Mouse (Mus musculus): ENCODE data around the gene Gclm.
"Not testable (repeated sequence)": the region's sequence is repeated elsewhere in the genome, so short reads cannot be mapped to it uniquely, and the experiment has no call there.

Gclm gene

GRCm38 (mm10) chr3:122242876-122243275 is 2.5 kb upstream of the Gclm start:
- no peak for DNase-seq

- no peak for DNase-seq
Measured at GRCm38 (mm10) chr3:122243416-122244167, 1.8 kb upstream of the Gclm start.

- DNase-seq, result no peak
Measured at GRCm38 (mm10) chr3:122244759-122245158, 598 bp upstream of the Gclm start.

- DNase-seq, result peak; percentile 62
Measured at GRCm38 (mm10) chr3:122245878-122246332, 548 bp downstream of the Gclm start.

- DNase-seq, result no peak
Measured at GRCm38 (mm10) chr3:122246406-122246805, 1.0 kb downstream of the Gclm start.

GRCm38 (mm10) chr3:122246986-122247767 is 1.8 kb downstream of the Gclm start:
- no peak for DNase-seq

- DNase-seq, result no peak
Measured at GRCm38 (mm10) chr3:122247768-122248100, 2.4 kb downstream of the Gclm start.

GRCm38 (mm10) chr3:122252466-122253253 is 7.3 kb downstream of the Gclm start:
- DNase-seq, result no peak

- not testable (repeated sequence) for DNase-seq
Measured at GRCm38 (mm10) chr3:122254050-122254449, 8.7 kb downstream of the Gclm start.

GRCm38 (mm10) chr3:122269986-122270385 is 24.6 kb downstream of the Gclm start:
- DNase-seq, result no peak

GRCm38 (mm10) chr3:122272565-122272964 is 27.2 kb downstream of the Gclm start:
- DNase-seq, result not testable (repeated sequence)

- DNase-seq, result no peak
Measured at GRCm38 (mm10) chr3:122273407-122274240, 28.3 kb downstream of the Gclm start.

- DNase-seq, result peak; percentile 92
Measured at GRCm38 (mm10) chr3:122274241-122275024, 29.1 kb downstream of the Gclm start, which contains the start of gene Dnttip2. Gene Dnttip2, plus strand, starts transcription at chr3:122274388.

- DNase-seq, result no peak
Measured at GRCm38 (mm10) chr3:122275111-122275510, 29.8 kb downstream of the Gclm start.

GRCm38 (mm10) chr3:122287195-122287594 is 41.8 kb downstream of the Gclm start:
- no peak for DNase-seq

- DNase-seq, result no peak
Measured at GRCm38 (mm10) chr3:122288613-122289195, 43.3 kb downstream of the Gclm start.

GRCm38 (mm10) chr3:122289344-122289743 is 44.0 kb downstream of the Gclm start:
- DNase-seq, result not testable (repeated sequence)

GRCm38 (mm10) chr3:122290696-122291095 is 45.3 kb downstream of the Gclm start:
- DNase-seq, result no peak

- DNase-seq, result no peak
Measured at GRCm38 (mm10) chr3:122291828-122292227, 46.5 kb downstream of the Gclm start.

- DNase-seq, result peak; percentile 88
Measured at GRCm38 (mm10) chr3:122292300-122293222, 47.2 kb downstream of the Gclm start.
